Mouse (Mus musculus): Measurements from ENCODE around the gene Mgst3.
"Not testable (repeated sequence)": the region's sequence is repeated elsewhere in the genome, so short reads cannot be mapped to it uniquely, and the experiment has no call there.

Gene Mgst3

GRCm38 (mm10) chr1:167357387-167357786 is 36.3 kb downstream of the Mgst3 start:
- DNase-seq = no peak

- no peak for DNase-seq
Measured at GRCm38 (mm10) chr1:167352403-167352802, 41.2 kb downstream of the Mgst3 start.

- no peak for DNase-seq
Measured at GRCm38 (mm10) chr1:167350597-167351415, 42.8 kb downstream of the Mgst3 start.

- DNase-seq = peak; percentile 83
Measured at GRCm38 (mm10) chr1:167349815-167350596, 43.6 kb downstream of the Mgst3 start, which contains the start of gene Aldh9a1. Aldh9a1 (plus strand) TSS chr1:167349991.

- DNase-seq = not testable (repeated sequence)
Measured at GRCm38 (mm10) chr1:167349206-167349605, 44.4 kb downstream of the Mgst3 start.

GRCm38 (mm10) chr1:167345994-167346520 is 47.6 kb downstream of the Mgst3 start:
- DNase-seq = not testable (repeated sequence)

GRCm38 (mm10) chr1:167342831-167343230 is 50.8 kb downstream of the Mgst3 start:
- no peak for DNase-seq

- DNase-seq = no peak
Measured at GRCm38 (mm10) chr1:167340910-167341528, 52.6 kb downstream of the Mgst3 start.

GRCm38 (mm10) chr1:167340111-167340787 is 53.4 kb downstream of the Mgst3 start:
- peak; percentile 26 for DNase-seq

GRCm38 (mm10) chr1:167339177-167339781 is 54.4 kb downstream of the Mgst3 start:
- peak; percentile 11 for DNase-seq

- DNase-seq = peak; percentile 78
Measured at GRCm38 (mm10) chr1:167337463-167338095, 56.1 kb downstream of the Mgst3 start.

- no peak for DNase-seq
Measured at GRCm38 (mm10) chr1:167336398-167336797, 57.2 kb downstream of the Mgst3 start.

GRCm38 (mm10) chr1:167331106-167331505 is 62.5 kb downstream of the Mgst3 start:
- DNase-seq = no peak

GRCm38 (mm10) chr1:167328776-167329175 is 64.9 kb downstream of the Mgst3 start:
- no peak for DNase-seq
